Mouse (Mus musculus): Measurements from ENCODE around the gene Cops3. TPM values are rescaled to one million over a fixed set of nuclear protein-coding genes. Genes with fewer than 3 reads are reported as not detected.

Cops3 gene
- polyA plus RNA-seq, 1 experiment from 2014 or later, result 210 TPM

DNA sequence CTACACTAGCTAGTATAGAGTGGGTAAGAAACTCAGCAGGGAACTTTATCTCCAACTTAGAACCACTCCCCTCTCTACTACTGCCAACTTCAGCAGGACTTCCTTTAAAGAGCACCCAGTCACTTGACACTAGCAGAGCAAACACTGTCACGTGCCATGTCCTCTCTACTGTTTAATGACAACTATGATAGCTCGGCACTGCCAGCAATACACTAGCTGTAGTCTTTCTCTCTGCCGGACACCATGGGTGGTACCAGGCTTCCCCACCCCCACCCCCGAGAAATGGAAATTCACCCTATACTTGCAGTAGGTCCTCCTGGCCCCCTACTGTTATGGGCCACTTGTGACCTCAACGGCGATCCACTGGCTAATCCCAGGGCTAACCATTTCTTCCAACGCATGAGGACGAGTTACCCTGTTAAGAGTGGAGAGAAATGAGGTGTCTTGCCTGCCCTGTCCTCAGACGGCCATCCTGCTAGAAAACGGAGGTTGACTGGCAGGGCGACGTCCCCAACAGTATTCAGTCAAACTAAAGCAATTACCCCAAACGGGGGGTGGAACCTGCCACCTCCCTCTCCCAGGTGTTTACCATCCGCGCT lies 30.5 kb downstream of the Cops3 start:
- H3K27ac ChIP-seq, result peak overlapping the region; percentile 100
- no peaks in the 10 kb centered on the region for H3K27me3 ChIP-seq (ENCODE audit: insufficient read depth, poor library complexity, severe bottlenecking)
- H3K9me3 ChIP-seq, result no peaks in the 10 kb centered on the region
- peaks cover 18% of the 10 kb centered on the region for H3K4me1 ChIP-seq
- H3K36me3 ChIP-seq, result peaks cover 36% of the 10 kb centered on the region
- WGBS, result 0% methylated on average over 15 of the region's 15 CpGs
- DNase-seq (ENCODE audit: low spot score), result no peak
- H3K4me3 ChIP-seq, result peak overlapping the region; percentile 92

DNA sequence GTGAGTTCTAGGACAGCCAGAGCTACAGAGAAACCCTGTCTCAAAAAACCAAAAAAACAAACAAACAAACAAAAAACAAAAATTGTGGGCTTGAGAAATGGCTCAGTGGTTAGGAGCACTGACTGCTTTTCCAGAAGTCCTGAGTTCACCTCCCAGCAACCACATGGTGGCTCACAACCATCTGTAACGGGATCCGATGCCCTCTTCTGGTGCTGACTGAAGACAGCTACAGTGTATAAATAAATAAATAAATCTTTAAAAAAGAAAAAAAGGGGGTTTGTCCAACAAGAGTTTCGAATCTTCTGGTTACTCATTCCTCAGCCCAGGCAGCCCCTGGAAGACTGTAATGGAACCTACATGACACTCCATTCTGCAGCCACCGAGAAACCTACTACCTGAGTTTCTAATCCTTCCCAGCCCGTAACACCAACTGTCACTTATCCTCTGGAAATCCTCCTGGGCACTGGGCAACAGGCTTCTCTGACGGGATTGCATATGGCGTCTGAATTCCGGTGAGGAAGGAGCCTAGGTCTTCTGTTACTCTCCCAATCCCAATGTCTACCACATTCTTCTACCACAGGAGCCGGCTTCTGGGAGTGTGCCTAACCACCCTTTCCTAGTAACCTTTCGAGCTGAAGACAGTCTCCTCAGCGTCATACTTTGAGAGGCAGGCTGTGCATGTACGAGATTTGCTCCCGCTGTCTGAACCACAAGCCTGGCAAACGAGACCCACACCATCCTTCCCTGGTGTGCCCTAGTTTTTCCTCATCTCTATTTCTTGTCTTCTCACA lies 31.3 kb downstream of the Cops3 start:
- no peak for DNase-seq (ENCODE audit: low spot score)
- Histone ChIP-seq H3K4me1 (peaks cover 18% of the 10 kb centered on the region), H3K27ac (peak overlapping the region; percentile 100; the same call in 1 of the 2 replicates), H3K9me3 (no peaks in the 10 kb centered on the region), H3K36me3 (peaks cover 44% of the 10 kb centered on the region), H3K27me3 (ENCODE audit: insufficient read depth, poor library complexity, severe bottlenecking) (no peaks in the 10 kb centered on the region), H3K4me3 (peak overlapping the region; percentile 92)
- WGBS, result 70% methylated on average over 14 of the region's 14 CpGs

DNA sequence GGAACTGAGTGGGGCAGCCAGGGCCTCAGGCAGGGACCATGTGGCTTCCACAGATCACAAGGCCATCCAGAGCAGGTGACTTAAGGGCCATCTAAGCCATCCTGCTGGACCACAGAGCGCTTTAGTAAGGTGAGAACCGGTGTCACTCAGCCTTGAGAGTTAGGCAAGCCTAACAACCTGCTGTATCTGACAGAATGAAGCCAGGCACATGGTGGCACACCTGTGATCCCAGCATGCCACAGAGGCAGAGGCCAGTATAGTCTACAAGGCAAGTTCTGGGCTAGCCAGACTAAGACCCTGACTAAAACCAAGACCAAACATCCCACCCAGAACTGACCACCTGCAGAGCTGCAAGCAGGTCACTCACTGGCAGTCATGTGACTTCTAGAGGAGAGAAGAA lies 34.0 kb downstream of the Cops3 start:
- Histone ChIP-seq H3K27me3 (ENCODE audit: insufficient read depth, poor library complexity, severe bottlenecking) (no peaks in the 10 kb centered on the region), H3K4me3 (no peak overlapping the region), H3K27ac (no peak overlapping the region), H3K9me3 (no peaks in the 10 kb centered on the region), H3K36me3 (peaks cover 71% of the 10 kb centered on the region), H3K4me1 (peaks cover 12% of the 10 kb centered on the region)
- no peak for DNase-seq (ENCODE audit: low spot score)
- 91% methylated on average over 2 of the region's 2 CpGs for WGBS

DNA sequence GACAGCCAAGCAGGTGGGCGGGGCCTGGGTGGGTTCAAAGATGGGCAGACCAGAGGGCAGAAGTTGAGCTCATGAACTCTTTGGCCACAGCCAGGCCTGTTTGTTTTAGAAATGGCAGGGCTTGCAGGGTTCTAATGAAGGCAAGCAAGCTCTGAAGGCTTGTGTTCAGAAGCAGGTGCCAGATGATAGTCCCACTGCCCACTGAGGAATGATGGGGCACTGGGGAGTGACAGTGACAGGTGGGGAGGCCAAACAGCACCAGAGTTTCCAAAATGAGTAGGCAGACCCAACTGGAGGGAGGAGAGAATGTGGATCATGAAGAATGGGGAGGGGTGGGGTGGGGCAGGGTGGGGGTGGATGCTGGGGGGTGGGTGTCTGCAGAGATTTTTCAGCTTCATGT lies 34.4 kb downstream of the Cops3 start:
- Histone ChIP-seq H3K27me3 (ENCODE audit: insufficient read depth, poor library complexity, severe bottlenecking) (no peaks in the 10 kb centered on the region), H3K4me3 (no peak overlapping the region), H3K9me3 (no peaks in the 10 kb centered on the region), H3K36me3 (peaks cover 75% of the 10 kb centered on the region), H3K27ac (no peak overlapping the region), H3K4me1 (peaks cover 12% of the 10 kb centered on the region)
- DNase-seq (ENCODE audit: low spot score), result no peak
- 95% methylated on average over 1 of the region's 1 CpGs for WGBS

DNA sequence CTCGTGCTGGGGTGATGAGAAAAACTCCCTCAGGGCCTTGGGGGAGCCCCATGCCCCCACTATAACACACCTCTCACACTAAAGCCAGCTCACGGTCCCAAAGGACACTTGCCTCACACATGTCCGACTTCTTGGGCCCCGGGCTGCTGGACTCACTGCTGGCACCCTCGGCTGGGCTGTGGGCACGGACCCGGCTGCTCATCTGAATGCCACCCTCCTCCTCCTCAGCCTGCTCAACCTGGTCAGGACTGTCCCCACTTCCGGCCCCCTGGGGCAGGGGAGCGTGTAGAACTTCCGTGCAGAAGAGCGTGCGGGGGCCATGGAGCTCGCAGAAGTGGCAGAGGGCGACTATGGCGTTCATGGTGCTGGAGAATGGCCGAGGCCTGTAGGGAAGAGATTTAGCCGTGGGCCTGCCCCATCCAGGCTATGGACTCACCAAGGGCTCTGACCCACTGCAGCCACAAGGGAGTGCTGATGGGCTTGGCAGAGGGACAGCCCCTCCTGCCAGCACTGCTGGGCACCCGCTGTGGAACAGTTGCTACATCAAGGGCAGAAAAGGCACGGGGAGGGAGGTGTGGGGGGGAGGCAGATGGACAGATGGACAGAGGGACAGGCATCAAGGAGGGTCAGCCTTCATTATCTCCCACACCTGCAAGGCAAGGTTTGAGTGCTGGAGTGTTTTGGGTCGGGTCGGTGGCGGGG lies 35.1 kb downstream of the Cops3 start:
- H3K4me3 ChIP-seq, result no peak overlapping the region
- 90% methylated on average over 22 of the region's 22 CpGs for WGBS

DNA sequence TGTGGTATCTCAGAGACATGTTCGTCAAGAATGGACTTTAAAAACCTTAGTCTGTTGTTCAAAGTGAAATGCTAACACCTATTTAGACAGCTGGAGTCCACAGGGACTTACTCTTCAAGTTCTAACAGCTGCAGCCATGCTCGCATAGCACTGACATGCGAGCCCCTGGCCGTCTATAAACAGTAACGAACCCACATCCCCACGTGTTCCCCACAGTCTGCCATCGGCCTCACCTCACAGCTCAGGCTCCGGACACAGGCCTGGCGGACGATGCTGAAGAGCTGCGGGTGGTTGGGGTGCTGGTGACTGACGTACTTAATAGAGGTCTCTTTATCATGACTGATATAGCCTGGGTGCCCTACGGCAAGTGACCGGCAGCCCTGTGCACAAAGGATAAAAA lies 36.1 kb downstream of the Cops3 start:
- no peaks in the 10 kb centered on the region for H3K9me3 ChIP-seq
- peaks cover 4% of the 10 kb centered on the region for H3K4me1 ChIP-seq
- DNase-seq (ENCODE audit: low spot score), result no peak
- peaks cover 93% of the 10 kb centered on the region for H3K36me3 ChIP-seq
- H3K27me3 ChIP-seq (ENCODE audit: insufficient read depth, poor library complexity, severe bottlenecking), result no peaks in the 10 kb centered on the region
- H3K27ac ChIP-seq, result no peak overlapping the region
- WGBS, result 89% methylated on average over 14 of the region's 14 CpGs
- no peak overlapping the region for H3K4me3 ChIP-seq

More for the DNA sequence above, 35.1 kb downstream of the Cops3 start:
- peaks cover 12% of the 10 kb centered on the region for H3K4me1 ChIP-seq
- no peaks in the 10 kb centered on the region for H3K9me3 ChIP-seq
- DNase-seq (ENCODE audit: low spot score), result no peak
- H3K27me3 ChIP-seq (ENCODE audit: insufficient read depth, poor library complexity, severe bottlenecking), result no peaks in the 10 kb centered on the region
- peaks cover 82% of the 10 kb centered on the region for H3K36me3 ChIP-seq
- no peak overlapping the region for H3K27ac ChIP-seq

DNA sequence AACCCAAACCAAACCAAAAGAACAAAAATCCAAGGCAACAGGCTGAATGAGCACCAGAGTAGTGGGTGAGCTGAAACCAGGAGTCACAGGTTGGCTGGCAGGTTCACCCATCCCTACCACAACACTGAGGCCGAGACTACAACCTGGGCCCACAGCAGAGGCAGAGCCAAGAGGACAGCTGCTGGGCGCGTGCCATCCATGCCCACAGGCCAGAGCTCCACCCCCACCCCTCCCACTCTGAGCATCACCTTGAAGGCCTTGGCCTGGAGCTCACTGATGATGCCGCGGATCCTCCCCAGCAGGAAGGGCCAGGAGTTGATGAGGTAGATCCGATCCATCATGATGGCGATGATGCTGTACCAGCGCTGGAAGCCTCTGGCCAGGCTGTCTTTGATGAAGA lies 37.8 kb downstream of the Cops3 start:
- Histone ChIP-seq H3K9me3 (no peaks in the 10 kb centered on the region), H3K4me1 (no peaks in the 10 kb centered on the region), H3K36me3 (peaks cover 100% of the 10 kb centered on the region), H3K4me3 (no peak overlapping the region), H3K27me3 (ENCODE audit: insufficient read depth, poor library complexity, severe bottlenecking) (no peaks in the 10 kb centered on the region), H3K27ac (no peak overlapping the region)
- no peak for DNase-seq (ENCODE audit: low spot score)
- 94% methylated on average over 8 of the region's 8 CpGs for WGBS

DNA sequence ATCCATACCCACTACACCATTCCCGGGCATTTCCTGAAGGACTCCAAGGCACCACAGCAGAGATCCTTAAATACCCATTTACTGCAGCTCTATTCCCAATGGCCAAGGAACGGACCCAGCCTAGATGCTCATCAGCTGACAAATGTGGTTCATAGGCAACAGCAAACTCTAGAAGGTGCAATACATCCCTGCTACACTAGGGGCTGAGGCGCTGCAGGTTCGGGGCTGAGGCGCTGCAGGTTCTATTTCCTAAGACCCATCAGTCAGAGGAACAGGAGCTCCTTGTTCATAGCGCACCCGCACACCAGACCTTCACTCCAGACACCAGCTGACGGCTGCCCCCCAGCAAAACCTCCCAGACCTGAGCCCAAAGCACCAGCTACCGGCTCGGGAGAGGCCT lies 39.2 kb downstream of the Cops3 start:
- 92% methylated on average over 10 of the region's 10 CpGs for WGBS
- peaks cover 99% of the 10 kb centered on the region for H3K36me3 ChIP-seq
- H3K27me3 ChIP-seq (ENCODE audit: insufficient read depth, poor library complexity, severe bottlenecking), result no peaks in the 10 kb centered on the region
- DNase-seq (ENCODE audit: low spot score), result no peak
- H3K4me3 ChIP-seq, result no peak overlapping the region
- no peaks in the 10 kb centered on the region for H3K4me1 ChIP-seq
- no peak overlapping the region for H3K27ac ChIP-seq
- no peaks in the 10 kb centered on the region for H3K9me3 ChIP-seq

DNA sequence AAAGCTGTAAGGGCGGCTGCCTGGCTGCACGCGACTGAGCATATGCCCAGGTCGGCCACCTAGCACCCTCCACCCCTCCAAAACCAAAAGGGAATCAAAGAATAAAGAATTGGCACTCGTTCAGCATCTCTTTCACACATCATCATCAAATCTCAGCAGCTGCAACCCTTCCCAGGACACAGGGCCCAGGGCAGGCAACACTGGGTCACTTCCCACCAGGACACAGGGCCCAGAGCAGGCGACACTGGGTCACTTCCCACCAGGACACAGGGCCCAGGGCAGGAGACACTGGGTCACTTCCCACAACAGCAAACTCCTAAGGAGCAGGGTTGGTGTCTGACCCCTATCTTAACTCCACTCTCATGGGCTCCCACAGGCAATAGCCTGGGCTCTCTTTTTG lies 46.2 kb downstream of the Cops3 start:
- Histone ChIP-seq H3K27me3 (ENCODE audit: insufficient read depth, poor library complexity, severe bottlenecking) (0 out of 2 replicates have a peak, but pooled peaks cover 7% of the 10 kb centered on the region), H3K4me3 (no peak overlapping the region), H3K4me1 (no peaks in the 10 kb centered on the region), H3K36me3 (peaks cover 72% of the 10 kb centered on the region), H3K9me3 (no peaks in the 10 kb centered on the region), H3K27ac (no peak overlapping the region)
- WGBS, result 90% methylated on average over 6 of the region's 6 CpGs
- no peak for DNase-seq (ENCODE audit: low spot score)

DNA sequence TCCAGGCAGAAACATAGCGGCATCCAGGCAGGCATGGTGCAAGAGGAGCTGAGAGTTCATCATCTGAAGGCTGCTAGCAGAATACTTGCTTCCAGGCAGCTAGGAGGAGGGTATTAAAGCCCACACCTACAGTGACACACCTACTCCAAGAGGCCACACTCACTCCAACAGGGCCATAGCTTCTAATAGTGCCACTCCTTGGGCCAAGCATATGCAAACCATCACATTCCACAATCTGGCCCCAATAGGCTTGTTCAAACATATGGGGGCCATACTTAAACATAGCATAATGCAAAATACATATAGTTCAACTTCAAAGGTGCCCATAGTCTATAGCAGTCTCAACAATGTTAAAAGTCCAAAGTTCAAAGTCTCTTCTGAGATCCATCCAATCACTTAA lies 50.3 kb downstream of the Cops3 start:
- Histone ChIP-seq H3K9me3 (no peaks in the 10 kb centered on the region), H3K36me3 (peaks cover 32% of the 10 kb centered on the region), H3K4me3 (no peak overlapping the region), H3K4me1 (peaks cover 23% of the 10 kb centered on the region), H3K27me3 (ENCODE audit: insufficient read depth, poor library complexity, severe bottlenecking) (peaks cover 32% of the 10 kb centered on the region), H3K27ac (no peak overlapping the region)
- DNase-seq (ENCODE audit: low spot score), result no peak
- 84% methylated on average over 1 of the region's 1 CpGs for WGBS

DNA sequence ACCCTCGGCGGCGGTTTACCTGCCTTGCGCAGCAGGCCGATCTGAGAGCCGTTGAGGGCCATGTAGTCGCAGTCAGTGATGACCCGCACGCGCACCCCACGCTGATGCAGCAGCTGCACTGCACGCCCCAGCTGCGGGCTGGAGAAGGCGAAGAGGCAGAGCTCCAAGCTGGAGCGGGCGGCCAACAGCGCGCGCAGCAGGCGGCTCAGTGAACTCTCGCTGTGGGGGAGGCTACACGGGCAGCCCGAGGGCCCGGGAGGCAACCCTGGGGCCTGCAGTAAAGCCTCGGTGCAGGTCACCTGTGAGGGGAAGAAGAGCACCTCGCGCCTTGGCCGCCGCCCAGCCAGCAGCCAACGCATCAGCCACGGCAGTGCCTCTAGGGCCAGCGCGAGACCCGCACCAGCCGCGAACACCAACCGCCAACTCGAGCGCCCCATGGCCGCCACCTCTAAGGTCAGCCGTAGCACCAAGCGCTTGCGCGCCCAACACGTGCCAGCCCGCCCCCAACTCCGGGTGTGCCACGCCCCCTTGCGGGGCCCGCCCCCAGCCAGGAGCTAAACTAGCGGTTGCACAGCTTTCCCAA lies 52.3 kb downstream of the Cops3 start, which contains the start of gene Pld6:
Gene Pld6, minus strand, starts transcription at position 447 of the 583 bp plus-strand sequence.
- Histone ChIP-seq H3K27me3 (ENCODE audit: insufficient read depth, poor library complexity, severe bottlenecking) (peaks cover 32% of the 10 kb centered on the region), H3K9me3 (no peaks in the 10 kb centered on the region), H3K36me3 (peaks cover 13% of the 10 kb centered on the region), H3K4me3 (peak within 1 kb of the TSS; percentile 69), H3K27ac (peak within 1 kb of the TSS; percentile 84), H3K4me1 (peaks cover 30% of the 10 kb centered on the region)
- peak; percentile 89 for DNase-seq (ENCODE audit: low spot score)
- WGBS, result under 1% methylated on average over 51 of the region's 51 CpGs

DNA sequence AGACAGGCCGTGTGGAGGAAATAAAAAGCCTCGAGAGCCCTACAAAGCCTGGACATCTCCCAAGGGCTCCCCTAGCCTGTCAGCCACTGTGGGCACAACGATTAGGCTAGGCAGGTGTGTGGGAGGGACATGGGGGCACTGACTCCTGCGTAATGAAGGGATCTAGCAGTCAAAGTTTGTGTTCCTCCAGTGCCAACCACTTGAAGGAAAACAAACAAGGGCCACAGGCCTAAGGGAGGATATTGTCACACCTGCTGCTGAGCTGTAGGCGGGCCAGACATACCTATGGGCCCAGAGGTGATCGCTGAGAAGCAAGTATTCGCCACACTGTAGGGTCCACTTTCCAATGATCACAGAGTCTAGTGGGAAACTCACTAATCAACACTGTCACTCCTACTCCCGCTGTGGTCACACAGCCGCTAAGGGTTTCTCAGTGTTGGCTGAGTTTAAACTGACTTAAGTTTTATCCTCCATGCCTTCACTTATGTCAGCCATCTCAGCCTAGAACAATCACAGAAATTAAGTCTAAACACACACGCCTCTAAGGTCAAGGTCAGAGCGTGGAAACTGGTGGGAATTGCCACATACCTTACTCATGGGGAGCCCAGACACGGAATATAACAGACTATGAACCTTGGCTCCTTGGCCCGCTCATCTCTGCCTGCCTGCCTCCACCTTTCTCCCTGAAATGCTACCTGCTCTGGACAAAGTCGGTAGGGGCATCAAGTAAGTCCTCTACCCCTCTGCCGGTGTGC lies 53.0 kb downstream of the Cops3 start:
- Histone ChIP-seq H3K27me3 (ENCODE audit: insufficient read depth, poor library complexity, severe bottlenecking) (peaks cover 32% of the 10 kb centered on the region), H3K27ac (peak overlapping the region; percentile 84), H3K4me1 (peaks cover 30% of the 10 kb centered on the region), H3K4me3 (peak overlapping the region; percentile 69), H3K9me3 (no peaks in the 10 kb centered on the region), H3K36me3 (peaks cover 7% of the 10 kb centered on the region)
- no peak for DNase-seq (ENCODE audit: low spot score)
- WGBS, result 48% methylated on average over 15 of the region's 15 CpGs
